Mouse (Mus musculus) heart, embryonic 15.5 days (tissue): ENCODE measurements at regions not wholly inside any gene's neighbourhood (a gene's known extent, or its start where the extent isn't known, plus 50 kb on each side); places are given as distances from the start of the nearest gene placed in this dataset.

Source experiments
- ATAC-seq: fragments of 200-750 bp; cut with Nextera tagmentation; replicated peaks from 2 replicates; pipeline ENCODE4 v1.8.0; 2017; ENCODE audit warnings: low read depth, moderate TSS enrichment; ENCODE audit not compliant: insufficient number of reproducible peaks, insufficient read depth, low FRiP score
- H3K27ac ChIP-seq: fragments of 300-500 bp; sonication (generic); 2 replicates; pipeline ENCODE4 v1.5.1; 2015; ENCODE audit warnings: mild to moderate bottlenecking, inconsistent platforms
- H3K27me3 ChIP-seq: fragments of 300-500 bp; sonication (generic); 2 replicates; pipeline ENCODE4 v1.6.1; 2015; ENCODE audit warnings: inconsistent platforms
- H3K36me3 ChIP-seq: fragments of 300-500 bp; sonication (generic); 2 replicates; pipeline ENCODE4 v1.6.1; 2015; ENCODE audit warnings: mild to moderate bottlenecking, inconsistent platforms
- H3K4me1 ChIP-seq: fragments of 300-500 bp; sonication (generic); replicated peaks from 2 replicates; pipeline ENCODE4 v1.6.1; 2015; ENCODE audit warnings: inconsistent platforms
- H3K4me2 ChIP-seq: fragments of 300-500 bp; sonication (generic); 2 replicates; pipeline ENCODE4 v1.6.1; 2015; ENCODE audit warnings: inconsistent platforms, mild to moderate bottlenecking, moderate library complexity
- H3K4me3 ChIP-seq: fragments of 300-500 bp; sonication (generic); 2 replicates; pipeline ENCODE4 v1.5.1; 2015; ENCODE audit warnings: mild to moderate bottlenecking, inconsistent platforms
- H3K9ac ChIP-seq: fragments of 300-500 bp; sonication (generic); 2 replicates; pipeline ENCODE4 v1.6.1; 2015; ENCODE audit warnings: mild to moderate bottlenecking, inconsistent platforms
- H3K9me3 ChIP-seq: fragments of 300-500 bp; sonication (generic); replicated peaks from 2 replicates; pipeline ENCODE4 v1.6.1; 2016; ENCODE audit warnings: inconsistent platforms
- WGBS: fragments of 180-500 bp; shearing (Covaris S2); methylation state at CpG from one replicate; pipeline ENCODE4 v1.1.7; 2015; ENCODE audit warnings: mixed read lengths; 5-methylcytosine and 5-hydroxymethylcytosine counted together

DNA sequence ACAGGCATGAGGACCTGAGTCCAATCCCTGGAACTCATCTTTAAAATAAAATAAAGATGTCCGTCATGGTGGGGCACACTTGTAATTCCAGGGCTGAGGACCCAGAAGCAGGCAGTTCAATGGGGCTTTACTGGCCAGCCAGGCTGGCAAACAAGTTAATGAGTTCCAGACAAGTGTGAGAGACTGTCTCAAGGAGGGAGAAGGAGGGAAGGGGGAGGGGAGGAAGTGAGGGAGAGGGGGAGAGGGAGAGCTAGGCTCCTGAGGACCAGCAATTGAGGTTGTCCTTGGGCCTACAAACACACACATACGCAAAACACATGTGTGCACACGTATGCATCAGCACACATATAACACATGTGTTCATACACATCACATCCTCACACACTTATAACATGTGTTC lies 149.2 kb downstream of the Tmem132e start:
- Histone ChIP-seq H3K36me3 (no peaks in the 10 kb centered on the region), H3K27me3 (no peaks in the 10 kb centered on the region), H3K4me3 (no peak overlapping the region), H3K27ac (no peak overlapping the region), H3K4me1 (no peaks in the 10 kb centered on the region), H3K9me3 (no peaks in the 10 kb centered on the region), H3K9ac (no peak overlapping the region), H3K4me2 (no peak overlapping the region)
- ATAC-seq = no peak
- WGBS = 72% methylated on average over 3 of the region's 3 CpGs

DNA sequence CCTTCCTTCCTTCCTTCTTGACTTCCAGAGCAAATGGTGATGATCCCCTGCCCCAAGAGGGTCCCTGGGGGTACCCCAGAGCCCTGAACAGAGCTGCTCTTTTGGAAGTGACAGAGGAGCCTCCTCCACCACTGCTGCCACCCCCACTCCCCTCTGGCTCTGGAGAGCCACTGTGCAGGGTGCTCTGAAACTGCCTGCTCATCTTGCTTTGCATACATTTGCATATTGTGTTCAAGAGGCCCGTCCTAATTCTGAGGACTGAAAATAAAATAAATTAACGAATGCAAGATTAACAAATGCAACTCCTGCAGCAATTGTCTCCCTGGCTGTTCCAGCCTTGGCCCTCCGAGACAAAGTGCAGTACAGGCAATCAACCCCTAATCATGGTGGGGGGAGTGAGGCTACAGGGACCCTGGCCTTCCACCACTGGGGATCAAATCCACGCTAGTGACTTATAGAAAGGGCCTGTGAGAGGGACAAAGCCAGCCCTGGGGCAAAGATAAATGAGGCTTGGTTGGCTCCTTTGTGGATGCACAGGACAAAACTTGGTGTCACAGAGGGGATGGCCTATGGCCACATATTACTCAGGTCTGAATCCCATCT lies 134.6 kb downstream of the Tmem132e start:
- no peak for ATAC-seq
- no peak overlapping the region for H3K9ac ChIP-seq
- H3K4me2 ChIP-seq = no peak overlapping the region
- peaks cover 22% of the 10 kb centered on the region for H3K27me3 ChIP-seq
- H3K27ac ChIP-seq = no peak overlapping the region
- H3K36me3 ChIP-seq = no peaks in the 10 kb centered on the region
- WGBS = 43% methylated on average over 4 of the region's 4 CpGs
- H3K4me3 ChIP-seq = no peak overlapping the region
- H3K9me3 ChIP-seq = no peaks in the 10 kb centered on the region
- peaks cover 12% of the 10 kb centered on the region; the same call in 1 of the 2 replicates for H3K4me1 ChIP-seq

DNA sequence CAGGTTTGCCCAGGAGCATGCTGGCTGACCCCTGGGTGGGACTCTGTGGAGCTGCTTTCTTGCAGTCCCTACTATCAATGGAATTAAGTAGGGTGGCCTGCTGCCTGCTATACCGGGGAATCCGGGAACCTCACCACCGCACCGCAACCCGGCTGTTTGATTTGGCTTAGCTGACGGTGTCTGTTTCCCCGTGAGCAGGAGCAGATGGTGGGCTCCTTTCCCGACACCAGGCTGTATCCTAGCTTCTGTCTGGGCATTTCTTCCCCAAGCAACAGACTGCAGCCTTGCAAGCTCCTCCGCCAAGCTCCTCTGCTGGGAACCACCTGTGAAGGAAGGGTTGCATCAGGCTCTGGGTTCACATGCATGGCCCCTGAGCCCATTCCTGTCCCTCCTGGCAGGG lies 132.7 kb downstream of the Tmem132e start:
- H3K4me3 ChIP-seq = no peak overlapping the region
- H3K27me3 ChIP-seq = peaks cover 22% of the 10 kb centered on the region
- H3K4me1 ChIP-seq = peaks cover 12% of the 10 kb centered on the region; the same call in 1 of the 2 replicates
- H3K9me3 ChIP-seq = no peaks in the 10 kb centered on the region
- no peak overlapping the region for H3K4me2 ChIP-seq
- no peak overlapping the region for H3K9ac ChIP-seq
- no peak for ATAC-seq
- no peaks in the 10 kb centered on the region for H3K36me3 ChIP-seq
- 49% methylated on average over 9 of the region's 9 CpGs for WGBS
- no peak overlapping the region for H3K27ac ChIP-seq

DNA sequence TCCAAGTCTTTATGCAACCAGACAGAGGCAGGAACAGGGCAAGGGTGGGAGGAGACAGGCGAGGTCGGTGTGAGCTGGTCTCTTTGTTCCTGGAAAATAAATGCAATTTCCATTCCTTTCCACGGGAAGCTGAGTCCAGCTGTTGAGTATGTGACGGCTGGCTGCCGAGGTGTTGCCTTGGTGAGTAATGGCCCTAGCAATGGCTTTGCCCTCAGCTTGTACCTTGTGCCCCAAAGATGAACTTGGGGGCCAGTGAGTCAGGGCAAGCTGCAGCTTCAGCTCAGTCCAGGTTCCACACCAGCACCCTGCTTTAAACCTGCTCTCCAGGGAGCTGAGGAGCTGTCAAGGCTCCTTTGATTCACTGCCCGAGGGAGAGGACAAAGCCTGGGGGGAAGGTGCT lies 130.0 kb downstream of the Tmem132e start:
- peaks cover 7% of the 10 kb centered on the region; the same call in 1 of the 2 replicates for H3K4me1 ChIP-seq
- H3K9me3 ChIP-seq = no peaks in the 10 kb centered on the region
- no peaks in the 10 kb centered on the region for H3K36me3 ChIP-seq
- no peak overlapping the region for H3K4me3 ChIP-seq
- no peak for ATAC-seq
- peaks cover 22% of the 10 kb centered on the region for H3K27me3 ChIP-seq
- WGBS = 32% methylated on average over 6 of the region's 6 CpGs
- H3K27ac ChIP-seq = no peak overlapping the region
- H3K4me2 ChIP-seq = no peak overlapping the region
- no peak overlapping the region for H3K9ac ChIP-seq

DNA sequence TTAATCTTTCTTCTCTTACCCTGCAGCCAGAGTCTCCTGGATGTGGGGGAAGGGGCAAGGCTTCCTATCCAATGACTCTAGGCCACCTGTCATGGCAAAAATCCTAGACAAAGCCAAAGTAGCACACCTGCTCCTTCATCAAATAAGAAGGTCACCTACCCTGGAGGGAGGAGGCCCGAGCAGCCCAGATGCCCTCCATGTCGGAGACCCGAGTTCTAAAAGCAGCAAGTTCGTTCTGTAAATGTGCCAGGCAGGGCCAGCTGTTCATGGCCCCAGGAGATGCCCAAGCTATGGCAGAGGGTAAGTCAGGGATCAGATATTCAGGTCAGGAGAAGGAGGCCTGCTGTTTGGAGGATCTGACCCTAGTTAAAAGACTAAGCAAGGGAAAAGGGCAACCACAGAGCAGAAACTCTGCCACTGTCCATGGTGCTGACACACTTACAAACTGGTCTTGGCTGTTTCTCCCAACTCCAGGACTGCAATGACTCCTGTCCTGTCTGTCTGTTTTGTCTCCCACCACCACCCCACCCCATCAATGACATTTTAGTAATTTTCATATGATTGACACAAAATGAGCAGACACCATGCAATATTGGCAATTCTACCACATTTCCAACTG lies 125.9 kb downstream of the Tmem132e start:
- H3K9ac ChIP-seq = no peak overlapping the region
- ATAC-seq = no peak

DNA sequence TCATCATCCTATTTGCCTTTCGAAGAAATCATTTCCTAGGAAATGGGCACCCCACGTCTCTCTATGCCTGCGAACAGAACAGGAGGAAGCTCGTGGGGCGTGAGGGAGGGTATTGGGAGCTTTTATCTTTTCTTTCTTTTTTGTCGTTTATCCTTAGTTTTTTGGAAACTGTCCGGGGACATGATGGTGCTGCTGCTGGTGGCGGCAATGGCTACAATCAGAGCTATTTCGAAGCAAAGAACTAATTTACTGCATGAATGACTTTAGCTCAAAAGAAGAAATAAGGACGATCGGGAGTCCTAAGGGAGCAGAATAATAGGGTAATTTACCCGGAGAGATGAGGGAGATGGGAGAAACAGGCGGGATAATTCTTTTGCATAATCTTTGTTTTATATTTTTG lies 119.9 kb downstream of the Tmem132e start:
- Histone ChIP-seq H3K9ac (no peak overlapping the region), H3K4me2 (no peak overlapping the region), H3K4me1 (no peaks in the 10 kb centered on the region), H3K4me3 (no peak overlapping the region), H3K27me3 (peaks cover 4% of the 10 kb centered on the region), H3K9me3 (no peaks in the 10 kb centered on the region), H3K27ac (no peak overlapping the region), H3K36me3 (no peaks in the 10 kb centered on the region)
- ATAC-seq = no peak
- WGBS = 64% methylated on average over 13 of the region's 13 CpGs

More for the DNA sequence above, 125.9 kb downstream of the Tmem132e start:
- Histone ChIP-seq H3K4me3 (no peak overlapping the region), H3K4me2 (no peak overlapping the region), H3K27ac (no peak overlapping the region), H3K4me1 (no peaks in the 10 kb centered on the region), H3K9me3 (no peaks in the 10 kb centered on the region), H3K36me3 (no peaks in the 10 kb centered on the region), H3K27me3 (peaks cover 10% of the 10 kb centered on the region; the same call in 1 of the 2 replicates)
- 92% methylated on average over 4 of the region's 4 CpGs for WGBS
